Mouse (Mus musculus) hematopoietic stem cell, adult 5-6 weeks (primary cell): ENCODE measurements around the gene Vwa8. TPM values are rescaled to one million over a fixed set of nuclear protein-coding genes. Genes with fewer than 3 reads are reported as not detected.
"Not testable (repeated sequence)": the region's sequence is repeated elsewhere in the genome, so short reads cannot be mapped to it uniquely, and the experiment has no call there.

Experiments
- ATAC-seq, 2 experiments: fragments of 125-278 bp in 1 of 2; replicated peaks in 1 of 2; 2 replicates each; pipeline ENCODE4 v1.8.0; 2016 to 2017; ENCODE audit warnings: inconsistent platforms in 2 of 2, mild to moderate bottlenecking in 2 of 2, moderate number of reproducible peaks in 2 of 2, low read depth in 1 of 2, moderate TSS enrichment in 1 of 2; ENCODE audit not compliant: low FRiP score in 2 of 2, poor library complexity in 2 of 2, severe bottlenecking in 2 of 2, insufficient read depth in 1 of 2, low TSS enrichment in 1 of 2
- total RNA-seq: library from RNA; stranded (forward); fragments of 172-1452, 232-1000 nt; gene quantifications from 2 replicates; pipeline ENCODE4 v1.2.3, GENCODE M21; 2017

Gene Vwa8
- total RNA-seq, 1 experiment from 2014 or later = 34.7 TPM

DNA sequence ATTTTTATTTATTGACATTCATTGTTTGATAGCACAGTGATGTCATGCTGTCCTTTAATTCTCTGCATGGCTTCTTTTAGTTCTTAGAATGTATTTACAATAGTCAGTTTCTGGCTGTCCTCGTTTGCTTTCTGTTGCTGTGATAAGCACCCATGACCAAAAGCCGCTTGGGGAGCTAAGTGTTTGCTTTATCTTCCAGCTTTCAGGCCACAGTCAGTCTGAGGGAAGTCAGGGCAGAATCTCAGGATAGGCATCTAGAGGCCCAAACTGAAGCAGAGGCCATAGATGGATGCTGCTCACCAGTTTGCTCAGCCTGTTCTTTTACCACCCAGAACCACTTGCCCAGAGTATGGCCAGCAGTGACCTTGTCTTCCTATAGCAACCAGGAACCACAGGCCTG, 28.3 kb downstream of the Vwa8 start:
- no peak for ATAC-seq

DNA sequence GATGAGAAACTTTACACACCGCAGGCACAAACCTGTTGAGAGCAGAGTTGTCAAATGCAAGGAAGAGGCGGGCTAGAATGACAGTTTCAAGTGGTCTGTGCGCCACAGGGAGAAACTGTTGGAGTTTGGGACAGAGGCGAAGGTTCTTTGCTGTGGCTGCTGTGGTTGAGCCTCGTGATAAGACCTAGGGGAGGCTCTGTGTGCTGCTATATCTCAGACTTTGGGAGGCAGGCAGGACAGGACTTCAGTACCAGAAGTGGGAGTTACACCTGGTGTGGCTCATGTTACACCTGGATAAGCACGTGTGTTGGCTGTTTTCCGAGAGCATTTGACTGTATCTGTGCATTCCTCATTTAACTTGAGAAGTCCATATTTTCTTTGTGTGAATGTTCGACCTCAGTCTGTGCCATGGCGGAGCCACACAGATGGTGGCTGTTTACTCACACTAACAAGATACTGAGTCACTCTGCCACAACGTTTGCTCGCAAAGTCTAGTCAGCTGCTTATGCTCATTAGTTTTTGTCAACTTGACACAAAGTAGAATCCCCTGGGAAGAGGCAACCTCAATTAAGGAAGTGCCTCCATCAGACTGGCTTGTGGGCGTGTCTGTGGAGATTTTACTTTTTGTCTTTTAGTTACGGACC, 29.7 kb downstream of the Vwa8 start:
- ATAC-seq = no peak

GRCm38 (mm10) chr14:78880879-78881278, 32.0 kb downstream of the Vwa8 start:
- ATAC-seq = no peak

DNA sequence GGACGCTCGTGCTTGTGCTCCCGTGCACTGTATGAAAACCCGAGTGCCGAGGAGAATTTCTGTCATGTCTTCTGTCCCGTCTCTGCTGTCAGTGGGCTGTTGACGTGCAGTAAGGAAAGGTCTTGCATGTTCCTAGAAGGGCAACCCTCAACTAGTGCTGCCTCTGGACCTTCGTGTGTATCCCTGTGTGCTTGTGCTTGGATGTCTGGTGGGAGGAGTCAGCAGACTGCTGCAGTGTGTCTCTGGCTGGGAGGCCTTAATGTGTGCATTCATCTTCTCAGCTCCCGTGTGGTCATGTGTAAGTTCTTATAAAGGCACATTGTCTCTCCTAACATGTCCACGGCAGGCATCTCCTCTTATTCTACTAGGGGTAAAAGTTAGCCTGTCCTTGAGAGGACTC, 32.7 kb downstream of the Vwa8 start:
- no peak for ATAC-seq

GRCm38 (mm10) chr14:78885915-78886534, 37.2 kb downstream of the Vwa8 start:
- ATAC-seq = no peak

DNA sequence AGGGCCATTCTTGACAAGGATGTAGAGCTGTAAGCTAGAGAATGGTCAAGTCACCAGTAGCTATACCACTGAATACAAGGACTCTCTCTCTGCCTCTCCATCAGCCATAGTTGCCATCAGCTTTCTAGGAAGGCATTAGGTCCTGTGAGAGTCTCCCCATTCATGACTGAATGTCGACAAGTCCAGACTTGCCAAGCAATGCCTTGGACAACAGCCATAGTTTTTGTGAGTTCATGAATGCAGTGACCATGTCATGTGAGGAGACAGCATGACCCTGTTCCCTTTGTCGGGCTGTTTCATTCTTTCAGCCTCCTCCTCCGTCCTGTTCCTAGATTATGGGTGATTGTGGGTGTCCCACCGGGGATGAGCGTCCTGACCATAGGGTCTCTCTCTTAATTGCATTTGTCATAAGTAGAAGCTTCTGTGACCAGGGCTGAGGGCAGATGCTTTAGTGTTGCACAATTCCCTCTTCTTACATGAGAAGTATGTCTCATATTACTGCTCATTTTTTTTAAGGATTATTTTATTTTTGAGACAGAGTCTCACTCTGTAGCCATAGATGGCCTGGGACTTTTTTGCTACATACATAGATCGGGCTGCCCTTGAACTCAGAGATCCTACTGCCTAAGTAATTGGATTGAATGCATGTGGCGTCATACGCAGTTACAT, 37.8 kb downstream of the Vwa8 start:
- ATAC-seq = no peak

- not testable (repeated sequence) for ATAC-seq
Measured at GRCm38 (mm10) chr14:78887494-78887893, 38.6 kb downstream of the Vwa8 start.

GRCm38 (mm10) chr14:78895496-78895895, 46.6 kb downstream of the Vwa8 start:
- ATAC-seq = no peak

GRCm38 (mm10) chr14:78896252-78896651, 47.4 kb downstream of the Vwa8 start:
- ATAC-seq = no peak

GRCm38 (mm10) chr14:78900770-78901169, 51.9 kb downstream of the Vwa8 start:
- peak; percentile 64 to 83 for ATAC-seq

- no peak for ATAC-seq
Measured at GRCm38 (mm10) chr14:78908205-78908863, 59.5 kb downstream of the Vwa8 start.

- ATAC-seq = no peak
Measured at GRCm38 (mm10) chr14:78912076-78912475, 63.2 kb downstream of the Vwa8 start.

GRCm38 (mm10) chr14:78914180-78914579, 65.3 kb downstream of the Vwa8 start:
- ATAC-seq = peak; percentile 95 to 96

DNA sequence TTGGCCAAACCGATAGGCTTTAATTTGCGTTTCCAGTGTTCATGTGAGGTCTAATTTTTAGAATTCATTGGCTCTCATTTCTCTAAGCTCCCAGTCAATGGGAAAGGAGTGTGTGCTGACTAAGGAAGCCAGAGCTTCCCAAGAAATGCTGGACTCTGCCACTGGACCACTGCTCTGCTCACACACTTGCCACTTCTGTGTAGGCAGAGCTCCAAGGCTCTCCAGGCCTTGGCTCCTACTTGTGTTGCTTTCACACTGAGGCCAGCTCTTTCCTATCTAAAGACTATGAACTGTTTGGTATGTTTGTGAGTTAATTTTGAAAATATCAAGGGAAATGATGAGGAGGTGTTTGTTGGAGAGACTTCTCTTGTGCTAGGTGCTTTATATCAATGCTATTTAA, 67.8 kb downstream of the Vwa8 start:
- ATAC-seq = no peak

- ATAC-seq = no peak
Measured at GRCm38 (mm10) chr14:78921219-78921618, 72.4 kb downstream of the Vwa8 start.

- no peak for ATAC-seq
Measured at GRCm38 (mm10) chr14:78923631-78924030, 74.8 kb downstream of the Vwa8 start.

DNA sequence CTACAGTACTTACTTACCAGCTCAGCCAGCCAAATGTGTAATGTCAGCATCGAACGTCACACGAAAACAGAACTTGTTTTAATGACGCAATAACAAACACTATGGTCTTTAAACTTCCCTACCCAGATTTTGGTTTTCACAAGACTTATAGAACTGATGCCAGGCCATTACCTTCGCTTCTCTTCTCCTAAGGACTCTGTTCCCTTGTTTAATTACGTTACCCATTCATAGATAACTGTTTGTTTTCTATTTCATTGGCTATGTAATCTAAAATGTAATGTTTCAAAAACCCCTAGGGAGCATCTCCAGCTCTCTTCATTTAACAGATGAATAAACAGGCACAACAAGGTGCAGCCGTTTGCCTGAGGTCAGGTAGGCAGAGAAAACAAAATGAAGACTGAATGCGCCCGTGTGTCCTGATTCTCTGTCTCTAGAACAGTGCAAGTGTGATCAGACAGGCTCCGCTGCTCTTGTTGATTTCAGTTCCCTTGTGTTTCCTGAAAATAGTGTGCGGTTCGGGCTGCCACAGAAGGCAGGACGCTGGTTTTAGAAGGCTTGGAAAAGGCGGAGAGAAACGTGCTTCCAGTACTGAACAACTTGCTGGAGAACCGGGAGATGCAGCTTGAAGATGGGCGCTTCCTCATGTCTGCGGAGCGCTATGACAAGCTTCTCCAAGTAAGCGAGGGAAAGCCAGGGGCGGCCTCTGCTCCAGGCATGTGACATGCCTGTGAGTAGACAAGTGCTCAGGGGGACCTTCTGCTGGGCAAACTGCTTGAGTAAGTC, 76.1 kb downstream of the Vwa8 start:
- ATAC-seq = no peak
